In the genomic region with DNA sequence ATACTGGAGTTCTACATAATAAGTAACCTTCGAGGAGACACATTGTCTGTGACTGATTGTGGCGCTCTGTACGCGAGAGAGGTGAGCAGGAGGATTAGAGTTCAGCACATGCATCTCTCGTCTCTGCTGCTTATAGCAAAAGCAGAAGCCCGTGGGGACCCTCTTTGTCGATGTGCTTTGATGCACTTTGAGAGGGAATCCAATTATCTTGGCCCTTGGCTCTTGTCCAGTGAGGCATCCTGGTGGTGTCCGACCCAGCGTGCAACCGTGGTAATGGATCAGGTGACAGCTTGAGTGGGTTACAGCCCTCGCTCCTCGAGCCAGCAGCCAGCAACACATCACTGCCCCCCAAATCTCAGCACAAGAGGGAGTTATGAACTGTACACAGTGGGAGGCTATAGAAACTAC, we compare ENCODE assay signal across 17 mouse cellular contexts. TPM values are rescaled to one million over a fixed set of nuclear protein-coding genes. Genes with fewer than 3 reads are reported as not detected.
A peak's percentile ranks its signal among the peaks of the same experiment; 100 is the strongest.
DNase-seq lines count a peak whose midpoint lies in the region; ATAC-seq lines count a peak whose summit lies in the region.
"Had no signal": no experiment of that assay in that cellular context is flagged by ENCODE, and none has a peak within 500 bp of the region (broad histone marks: within the 10 kb centered on the region; RNA-seq: fewer than 3 reads in every experiment).

No protein-coding gene starts in this region.

- no peaks in the 10 kb centered on the region for H3K27me3 ChIP-seq in hindbrain, embryonic 11.5 days (ENCODE audit: control insufficient read depth, insufficient read depth, low read length)
- H3K27me3 ChIP-seq in hindbrain, embryonic 10.5 days (ENCODE audit: insufficient read depth, poor library complexity, severe bottlenecking), result no peaks in the 10 kb centered on the region
- no peaks in the 10 kb centered on the region for H3K27me3 ChIP-seq in forebrain, embryonic 13.5 days
- no peaks in the 10 kb centered on the region for H3K27me3 ChIP-seq in hindbrain, embryonic 13.5 days
- H3K27me3 ChIP-seq in midbrain, embryonic 16.5 days (ENCODE audit: control insufficient read depth, insufficient read depth, low read depth, low read length), result no peaks in the 10 kb centered on the region

- no peaks in the 10 kb centered on the region for H3K9me3 ChIP-seq in hindbrain, embryonic 11.5 days (ENCODE audit: control insufficient read depth, low read length)
- H3K9me3 ChIP-seq in hindbrain, embryonic 10.5 days, result no peaks in the 10 kb centered on the region
- no peaks in the 10 kb centered on the region; the same call in 1 of the 2 replicates for H3K9me3 ChIP-seq in forebrain, embryonic 13.5 days (replicated peaks)
- H3K9me3 ChIP-seq in hindbrain, embryonic 13.5 days, result no peaks in the 10 kb centered on the region
- no peaks in the 10 kb centered on the region for H3K9me3 ChIP-seq in midbrain, embryonic 16.5 days (replicated peaks; ENCODE audit: control insufficient read depth, low read length, poor library complexity, severe bottlenecking)
- H3K9me3 ChIP-seq: heart, embryonic 10.5 days had no signal

- H3K9ac ChIP-seq in hindbrain, embryonic 11.5 days (ENCODE audit: low read depth, low read length), result no peak overlapping the region
- H3K9ac ChIP-seq in forebrain, embryonic 13.5 days, result no peak overlapping the region
- H3K9ac ChIP-seq in hindbrain, embryonic 13.5 days, result no peak overlapping the region
- peak overlapping the region; percentile 26; the same call in 1 of the 2 replicates for H3K9ac ChIP-seq in midbrain, embryonic 16.5 days (ENCODE audit: low read depth, low read length)

- no peaks in the 10 kb centered on the region for H3K4me1 ChIP-seq in hindbrain, embryonic 11.5 days (replicated peaks; ENCODE audit: control insufficient read depth, insufficient read depth, low read length)
- H3K4me1 ChIP-seq in hindbrain, embryonic 10.5 days (replicated peaks), result peaks cover 8% of the 10 kb centered on the region
- peaks cover 46% of the 10 kb centered on the region for H3K4me1 ChIP-seq in forebrain, embryonic 13.5 days
- H3K4me1 ChIP-seq in hindbrain, embryonic 13.5 days (replicated peaks), result peaks cover 28% of the 10 kb centered on the region
- H3K4me1 ChIP-seq in midbrain, embryonic 16.5 days (ENCODE audit: control insufficient read depth, insufficient read depth, low read length), result peaks cover 17% of the 10 kb centered on the region
- H3K4me1 ChIP-seq: heart, embryonic 10.5 days had no signal

- H3K36me3 ChIP-seq in hindbrain, embryonic 11.5 days (ENCODE audit: control insufficient read depth, insufficient read depth, low read length), result no peaks in the 10 kb centered on the region
- H3K36me3 ChIP-seq in hindbrain, embryonic 10.5 days, result no peaks in the 10 kb centered on the region
- H3K36me3 ChIP-seq in forebrain, embryonic 13.5 days (ENCODE audit: poor library complexity, severe bottlenecking), result no peaks in the 10 kb centered on the region
- H3K36me3 ChIP-seq in hindbrain, embryonic 13.5 days, result no peaks in the 10 kb centered on the region
- H3K36me3 ChIP-seq in midbrain, embryonic 16.5 days (ENCODE audit: control insufficient read depth, insufficient read depth, low read length), result no peaks in the 10 kb centered on the region
- H3K36me3 ChIP-seq: heart, embryonic 10.5 days had no signal

- WGBS in hindbrain, embryonic 11.5 days, result 59% methylated on average over 12 of the region's 12 CpGs
- 65% methylated on average over 12 of the region's 12 CpGs for WGBS in hindbrain, embryonic 10.5 days
- WGBS in forebrain, embryonic 13.5 days, result 12% methylated on average over 12 of the region's 12 CpGs
- 25% methylated on average over 12 of the region's 12 CpGs for WGBS in hindbrain, embryonic 13.5 days
- WGBS in midbrain, embryonic 16.5 days, result 9% methylated on average over 12 of the region's 12 CpGs

- DNase-seq in hindbrain, embryonic 11.5 days (ENCODE audit: low spot score), result peak; percentile 33
- no peak for DNase-seq in hindbrain, embryonic 10.5 days (ENCODE audit: low spot score)
- no peak for DNase-seq in spleen, postnatal 36 days (ENCODE audit: low spot score in 2 of 2)
- DNase-seq in heart, postnatal 14 days, result no peak
- DNase-seq in layer of hippocampus, adult 8-10 months (ENCODE audit: low spot score in 2 of 2), result no peak
- DNase-seq: cerebellum, adult 9-11 months; gastrocnemius, postnatal 14 days; heart, postnatal 4 days; kidney, postnatal 36 days; spleen, adult 18-20 months had no signal

- H3K4me2 ChIP-seq in hindbrain, embryonic 11.5 days (replicated peaks; ENCODE audit: low read depth, low read length), result no peak overlapping the region
- peak overlapping the region; percentile 6; the same call in 1 of the 2 replicates for H3K4me2 ChIP-seq in forebrain, embryonic 13.5 days
- H3K4me2 ChIP-seq in hindbrain, embryonic 13.5 days, result peak overlapping the region; percentile 29
- H3K4me2 ChIP-seq in midbrain, embryonic 16.5 days (ENCODE audit: low read length), result peak overlapping the region; percentile 20

- no peak overlapping the region for H3K27ac ChIP-seq in hindbrain, embryonic 11.5 days (ENCODE audit: low read depth, low read length)
- no peak overlapping the region; the same call in 1 of the 2 replicates for H3K27ac ChIP-seq in hindbrain, embryonic 10.5 days
- H3K27ac ChIP-seq in forebrain, embryonic 13.5 days, result no peak overlapping the region
- H3K27ac ChIP-seq in hindbrain, embryonic 13.5 days, result peak overlapping the region; percentile 56
- H3K27ac ChIP-seq in midbrain, embryonic 16.5 days (ENCODE audit: low read length), result peak overlapping the region; percentile 43
- H3K27ac ChIP-seq: heart, embryonic 10.5 days; left cerebral cortex, adult 2 months had no signal

- H3K4me3 ChIP-seq in hindbrain, embryonic 11.5 days (ENCODE audit: low read depth, low read length), result no peak overlapping the region
- no peak overlapping the region for H3K4me3 ChIP-seq in hindbrain, embryonic 10.5 days
- no peak overlapping the region for H3K4me3 ChIP-seq in forebrain, embryonic 13.5 days
- H3K4me3 ChIP-seq in hindbrain, embryonic 13.5 days, result no peak overlapping the region
- no peak overlapping the region for H3K4me3 ChIP-seq in midbrain, embryonic 16.5 days (ENCODE audit: low read depth, low read length)
- H3K4me3 ChIP-seq: heart, embryonic 10.5 days; left cerebral cortex, adult 2 months had no signal

- intact Hi-C loops in heart, postnatal 14 days (cut with DNase I), result no loop called here

- ATAC-seq in hindbrain, embryonic 11.5 days (ENCODE audit: low FRiP score), result peak; percentile 70
- ATAC-seq in forebrain, embryonic 13.5 days, result peak; percentile 65; the same call in 1 of the 2 replicates
- peak; percentile 62 for ATAC-seq in hindbrain, embryonic 13.5 days (ENCODE audit: low FRiP score)
- ATAC-seq in midbrain, embryonic 16.5 days, result peak; percentile 67
- ATAC-seq: CD4-positive, CD25-positive, alpha-beta regulatory T cell, adult 4 months; lung, postnatal 0 days had no signal

RNA-seq across cellular contexts. Expression of a gene that starts 25.5 kb away (rescaled TPM):
- 16.0 and 19.2 TPM in 2 replicates for polyA plus RNA-seq in hindbrain, embryonic 11.5 days (2014; fragmentation: Nextera tagmentation; extraction: Ambion mirVana)
- 5.4 and 10.4 TPM in 2 replicates for polyA plus RNA-seq in hindbrain, embryonic 10.5 days (2016; fragmentation: Nextera tagmentation; extraction: Ambion mirVana)
- polyA plus RNA-seq in forebrain, embryonic 13.5 days (2015; fragmentation: Nextera tagmentation; extraction: Ambion mirVana), result 29.5 and 30.6 TPM in 2 replicates
- 36.1 and 39.9 TPM in 2 replicates for polyA plus RNA-seq in hindbrain, embryonic 13.5 days (2015; fragmentation: Nextera tagmentation; extraction: Ambion mirVana)
- polyA plus RNA-seq in midbrain, embryonic 16.5 days (2015; fragmentation: Nextera tagmentation; extraction: Ambion mirVana), result 73.7 and 78.3 TPM in 2 replicates
- total RNA-seq in heart, postnatal 14 days (2021), result 1 to 10 TPM; 2.6 to 2.8 TPM
- total RNA-seq in layer of hippocampus, adult 8-10 months (2022), result 10 to 100 TPM; 27.9 to 32.3 (median 30.0) TPM

Comparison
In these comparisons a context has a peak if more than half of its experiments do, and no peak if none do; other contexts are left out.
1. H3K27ac ChIP-seq: peak in hindbrain, embryonic 13.5 days (single experiment) and midbrain, embryonic 16.5 days (single experiment); none in hindbrain, embryonic 11.5 days (single experiment), hindbrain, embryonic 10.5 days (single experiment) and forebrain, embryonic 13.5 days (single experiment).
2. Peak in every context shown above with its lines, with median percentiles within 50 percentile points of each other: ATAC-seq.